Mouse (Mus musculus): ENCODE measurements around the gene Col27a1. TPM values are rescaled to one million over a fixed set of nuclear protein-coding genes. Genes with fewer than 3 reads are reported as not detected.

Col27a1 gene
- total and polyA plus RNA-seq, 3 experiments = 0.86 to 3.8 (median 1.8) TPM

- no peaks in the 10 kb centered on the region for H3K36me3 ChIP-seq (ENCODE audit: control insufficient read depth, insufficient read depth, low read length)
- TF ChIP-seq EP300 (IDR thresholded peaks at IDR 0.05; ENCODE audit: insufficient read depth, low read depth, low read length) (no peak), CTCF (IDR thresholded peaks at IDR 0.05) (no peak), POLR2A (IDR thresholded peaks at IDR 0.05; ENCODE audit: insufficient read depth, low read depth, low read length) (no peak)
- 91% methylated on average over 4 of the region's 4 CpGs for WGBS
These were observed 169.0 kb downstream of the Col27a1 start for GRCm38 (mm10) chr4:63382676-63383369.

GRCm38 (mm10) chr4:63383474-63383873 is 169.7 kb downstream of the Col27a1 start:
- WGBS = 82% methylated on average over 12 of the region's 12 CpGs
- intact Hi-C loops (cut with DNase I) = no loop called here
- no peak overlapping the region for H3K27ac ChIP-seq
- H3K4me1 ChIP-seq (ENCODE audit: control insufficient read depth, insufficient read depth, low read length) = no peaks in the 10 kb centered on the region
- no peak overlapping the region for H3K9ac ChIP-seq (ENCODE audit: low read depth, low read length)
- H3K27me3 ChIP-seq (ENCODE audit: control insufficient read depth, insufficient read depth, low read length) = no peaks in the 10 kb centered on the region
- no peak for TF ChIP-seq POLR2A (IDR thresholded peaks at IDR 0.05; ENCODE audit: insufficient read depth, low read depth, low read length)
- no peak for TF ChIP-seq CTCF (IDR thresholded peaks at IDR 0.05)
- no peak overlapping the region for H3K4me3 ChIP-seq
- no peaks in the 10 kb centered on the region for H3K36me3 ChIP-seq (ENCODE audit: control insufficient read depth, insufficient read depth, low read length)
- no peaks in the 10 kb centered on the region for H3K79me2 ChIP-seq (replicated peaks; ENCODE audit: control insufficient read depth, insufficient read depth, low read length)
- no peak for DNase-seq

More at GRCm38 (mm10) chr4:63382676-63383369, 169.0 kb downstream of the Col27a1 start:
- no peak for DNase-seq
- Histone ChIP-seq H3K79me2 (replicated peaks; ENCODE audit: control insufficient read depth, insufficient read depth, low read length) (no peaks in the 10 kb centered on the region), H3K9ac (ENCODE audit: low read depth, low read length) (no peak overlapping the region), H3K4me3 (no peak overlapping the region), H3K27ac (no peak overlapping the region), H3K4me1 (ENCODE audit: control insufficient read depth, insufficient read depth, low read length) (no peaks in the 10 kb centered on the region), H3K27me3 (ENCODE audit: control insufficient read depth, insufficient read depth, low read length) (no peaks in the 10 kb centered on the region)
- intact Hi-C loops (cut with DNase I) = no loop called here

- Histone ChIP-seq H3K27me3 (ENCODE audit: control insufficient read depth, insufficient read depth, low read length) (no peaks in the 10 kb centered on the region), H3K9ac (ENCODE audit: low read depth, low read length) (no peak overlapping the region), H3K36me3 (ENCODE audit: control insufficient read depth, insufficient read depth, low read length) (no peaks in the 10 kb centered on the region), H3K4me1 (ENCODE audit: control insufficient read depth, insufficient read depth, low read length) (no peaks in the 10 kb centered on the region), H3K27ac (no peak overlapping the region), H3K79me2 (replicated peaks; ENCODE audit: control insufficient read depth, insufficient read depth, low read length) (no peaks in the 10 kb centered on the region), H3K4me3 (no peak overlapping the region)
- no peak for DNase-seq
- 92% methylated on average over 4 of the region's 4 CpGs for WGBS
- no peak for TF ChIP-seq POLR2A (IDR thresholded peaks at IDR 0.05; ENCODE audit: insufficient read depth, low read depth, low read length)
- TF ChIP-seq CTCF (IDR thresholded peaks at IDR 0.05) = no peak
- no peak for TF ChIP-seq EP300 (IDR thresholded peaks at IDR 0.05; ENCODE audit: insufficient read depth, low read depth, low read length)
- intact Hi-C loops (cut with DNase I) = no loop called here
These were observed 170.5 kb downstream of the Col27a1 start for GRCm38 (mm10) chr4:63384262-63384661.

Small RNA genes within 50 kb of the gene (microRNA-seq; reads per million reads assigned to microRNA genes)
- 1,190 to 1,592 reads per million in 2 experiments for gene Mir455

Other genes with a start within 250 kb of the Col27a1 start
- gene Zfp618, start 248.4 kb upstream of the Col27a1 start, total RNA-seq (2021) = 1 to 10 TPM in 1 of 2 experiments, under 1 TPM in 1; 0.37 to 2.2 TPM
- gene Zfp618, start 248.4 kb upstream of the Col27a1 start, polyA plus RNA-seq (2012; rRNA removed) = 0.25 and 0.47 TPM in 2 replicates
- gene Ambp, start 59.2 kb upstream of the Col27a1 start, total RNA-seq (2021) = not detected
- 0.91 TPM in 1 of 2 replicates, not detected in the other for gene Ambp, start 59.2 kb upstream of the Col27a1 start, polyA plus RNA-seq (2012; rRNA removed)
- not detected for gene Kif12, start 41.9 kb upstream of the Col27a1 start, total RNA-seq (2021)
- gene Kif12, start 41.9 kb upstream of the Col27a1 start, polyA plus RNA-seq (2012; rRNA removed) = not detected in 2 replicates
- under 1 TPM; 0.41 to 0.65 TPM for gene Orm1, start 130.6 kb downstream of the Col27a1 start, total RNA-seq (2021)
- gene Orm1, start 130.6 kb downstream of the Col27a1 start, polyA plus RNA-seq (2012; rRNA removed) = 3.0 and 4.2 TPM in 2 replicates
- gene Orm3, start 142.2 kb downstream of the Col27a1 start, total RNA-seq (2021) = 1 to 10 TPM; 2.7 to 3.6 TPM
- 0.41 TPM in 1 of 2 replicates, not detected in the other for gene Orm3, start 142.2 kb downstream of the Col27a1 start, polyA plus RNA-seq (2012; rRNA removed)
- gene Orm2, start 148.4 kb downstream of the Col27a1 start, total RNA-seq (2021) = not detected
- gene Orm2, start 148.4 kb downstream of the Col27a1 start, polyA plus RNA-seq (2012; rRNA removed) = 0.73 TPM in 1 of 2 replicates, not detected in the other
- 1 to 10 TPM; 3.5 to 3.9 TPM for gene Akna, start 189.3 kb downstream of the Col27a1 start, total RNA-seq (2021)
- 3.4 and 4.8 TPM in 2 replicates for gene Akna, start 189.3 kb downstream of the Col27a1 start, polyA plus RNA-seq (2012; rRNA removed)